Mouse (Mus musculus): Measurements from ENCODE around the gene Acsbg2. TPM values are rescaled to one million over a fixed set of nuclear protein-coding genes. Genes with fewer than 3 reads are reported as not detected.

The Acsbg2 gene
- total RNA-seq, 1 experiment from 2014 or later, result not detected

- no peak for ATAC-seq (replicated peaks in 1 of 2; ENCODE audit: insufficient read depth in 1 of 2, low FRiP score in 2 of 2, low TSS enrichment in 1 of 2, low read depth in 1 of 2, poor library complexity in 2 of 2, severe bottlenecking in 2 of 2)
Observed at GRCm38 (mm10) chr17:56836336-56836735, 37.9 kb downstream of the Acsbg2 start.

- no peak for ATAC-seq (replicated peaks in 1 of 2; ENCODE audit: insufficient read depth in 1 of 2, low FRiP score in 2 of 2, low TSS enrichment in 1 of 2, low read depth in 1 of 2, poor library complexity in 2 of 2, severe bottlenecking in 2 of 2)
Observed at GRCm38 (mm10) chr17:56833381-56833780, 40.9 kb downstream of the Acsbg2 start.

GRCm38 (mm10) chr17:56832918-56833317 lies 41.3 kb downstream of the Acsbg2 start:
- no peak for ATAC-seq (replicated peaks in 1 of 2; ENCODE audit: insufficient read depth in 1 of 2, low FRiP score in 2 of 2, low TSS enrichment in 1 of 2, low read depth in 1 of 2, poor library complexity in 2 of 2, severe bottlenecking in 2 of 2)

DNA sequence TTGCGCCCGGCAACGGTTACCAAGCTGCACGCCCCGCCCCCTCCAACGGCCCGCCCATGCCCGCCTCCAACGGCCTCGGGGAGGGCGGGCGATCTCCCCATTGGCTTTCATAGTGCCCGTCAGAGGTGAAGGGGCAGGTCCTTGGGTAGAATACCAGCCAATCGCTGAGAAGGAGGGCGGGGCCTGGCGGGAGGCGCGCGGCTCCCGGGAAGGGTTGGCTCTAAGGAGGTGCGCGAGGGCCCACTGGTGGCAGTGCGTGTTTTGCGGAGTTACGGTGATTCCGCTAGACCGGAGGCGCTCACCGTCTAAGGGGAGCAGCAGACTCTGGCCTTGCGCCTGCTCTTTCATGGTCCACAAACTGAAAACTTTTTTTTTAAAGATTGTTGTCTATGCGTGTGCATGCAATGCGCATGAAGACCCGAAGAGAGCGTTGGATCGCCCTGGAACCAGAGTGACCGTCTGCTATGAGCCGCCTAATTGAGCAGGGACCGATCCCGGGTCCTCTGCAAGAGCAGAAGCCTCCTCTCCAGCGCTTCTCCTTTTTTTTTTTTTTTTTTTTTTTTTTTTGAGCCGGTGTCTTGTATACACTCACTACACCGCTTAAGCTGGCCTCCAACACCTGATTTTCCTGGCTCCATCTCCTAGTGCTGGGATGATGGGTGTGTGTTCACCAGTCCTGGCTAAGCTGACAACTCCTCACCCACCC lies 43.0 kb downstream of the Acsbg2 start:
- peak; percentile 96 for ATAC-seq (replicated peaks in 1 of 2; ENCODE audit: insufficient read depth in 1 of 2, low FRiP score in 2 of 2, low TSS enrichment in 1 of 2, low read depth in 1 of 2, poor library complexity in 2 of 2, severe bottlenecking in 2 of 2)

DNA sequence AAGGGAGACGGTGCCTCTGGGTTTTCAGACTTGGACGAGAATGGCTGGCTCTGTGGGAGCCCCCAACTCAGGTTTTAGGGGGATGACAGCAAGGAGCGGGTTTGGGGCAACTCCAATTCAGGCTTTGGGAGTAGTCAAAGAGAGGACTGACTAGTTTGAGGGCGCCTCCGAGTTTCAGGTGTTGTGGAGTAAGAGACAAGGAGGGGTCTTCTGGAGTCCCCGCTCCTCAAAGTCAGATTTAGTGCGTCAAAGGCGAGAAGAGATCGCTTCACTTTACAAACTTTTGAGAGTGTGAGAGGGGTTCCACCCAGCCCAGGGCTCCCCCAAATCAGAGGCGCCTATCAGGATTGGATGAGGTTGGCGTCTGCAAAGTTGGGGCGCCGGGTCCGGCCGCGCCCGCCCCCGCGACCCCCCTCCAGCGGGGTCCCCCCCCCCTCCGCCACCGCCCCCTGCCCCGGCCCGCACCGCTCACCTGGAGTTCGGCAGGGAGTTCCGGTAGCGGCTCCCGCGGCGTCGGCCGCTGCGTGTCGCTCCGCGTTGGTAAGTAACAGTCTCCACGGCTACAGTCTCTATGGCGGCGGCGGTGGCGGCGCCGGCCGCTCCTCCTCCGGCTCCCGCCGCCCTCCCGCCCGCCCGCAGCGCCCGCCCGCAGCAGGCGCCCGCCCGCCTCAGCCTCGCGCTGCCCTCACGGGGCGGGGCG lies 43.7 kb downstream of the Acsbg2 start, which contains the start of gene Rfx2:
Gene Rfx2 (minus strand): TSS at position 603 of the 700 bp plus-strand sequence.
- peak in 1 of 2 experiments; percentile 11; a peak in 1 of 4 replicates for ATAC-seq (replicated peaks in 1 of 2; ENCODE audit: insufficient read depth in 1 of 2, low FRiP score in 2 of 2, low TSS enrichment in 1 of 2, low read depth in 1 of 2, poor library complexity in 2 of 2, severe bottlenecking in 2 of 2)

GRCm38 (mm10) chr17:56829795-56830194 lies 44.5 kb downstream of the Acsbg2 start:
- no peak for ATAC-seq (replicated peaks in 1 of 2; ENCODE audit: insufficient read depth in 1 of 2, low FRiP score in 2 of 2, low TSS enrichment in 1 of 2, low read depth in 1 of 2, poor library complexity in 2 of 2, severe bottlenecking in 2 of 2)

GRCm38 (mm10) chr17:56829171-56829570 lies 45.1 kb downstream of the Acsbg2 start:
- ATAC-seq (replicated peaks in 1 of 2; ENCODE audit: insufficient read depth in 1 of 2, low FRiP score in 2 of 2, low TSS enrichment in 1 of 2, low read depth in 1 of 2, poor library complexity in 2 of 2, severe bottlenecking in 2 of 2), result no peak

GRCm38 (mm10) chr17:56826718-56827117 lies 47.5 kb downstream of the Acsbg2 start:
- ATAC-seq (replicated peaks in 1 of 2; ENCODE audit: insufficient read depth in 1 of 2, low FRiP score in 2 of 2, low TSS enrichment in 1 of 2, low read depth in 1 of 2, poor library complexity in 2 of 2, severe bottlenecking in 2 of 2), result peak; percentile 4 to 26; a peak in 3 of 4 replicates

DNA sequence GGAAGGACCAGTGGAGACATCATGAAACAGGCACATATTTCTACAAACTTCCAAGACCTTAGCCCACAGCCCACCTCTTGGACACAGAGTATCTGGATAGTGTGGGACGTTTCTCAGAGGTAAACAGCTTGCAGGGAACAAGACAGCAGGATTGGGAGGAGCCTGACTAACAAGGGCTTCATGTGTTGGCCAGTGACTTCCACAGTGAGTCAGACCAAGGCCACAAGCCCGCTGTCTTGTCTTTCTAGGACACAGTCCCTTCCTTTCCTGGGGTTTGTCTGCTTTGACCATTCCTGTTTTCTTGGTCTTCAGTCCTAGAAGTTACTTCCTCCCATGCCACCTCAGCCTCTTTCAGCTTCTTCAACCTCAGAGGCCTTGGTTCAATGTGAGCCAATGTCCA lies 50.9 kb downstream of the Acsbg2 start:
- no peak for ATAC-seq (replicated peaks in 1 of 2; ENCODE audit: insufficient read depth in 1 of 2, low FRiP score in 2 of 2, low TSS enrichment in 1 of 2, low read depth in 1 of 2, poor library complexity in 2 of 2, severe bottlenecking in 2 of 2)

- no peak for ATAC-seq (replicated peaks in 1 of 2; ENCODE audit: insufficient read depth in 1 of 2, low FRiP score in 2 of 2, low TSS enrichment in 1 of 2, low read depth in 1 of 2, poor library complexity in 2 of 2, severe bottlenecking in 2 of 2)
Observed at GRCm38 (mm10) chr17:56822380-56822779, 51.9 kb downstream of the Acsbg2 start.

- ATAC-seq (replicated peaks in 1 of 2; ENCODE audit: insufficient read depth in 1 of 2, low FRiP score in 2 of 2, low TSS enrichment in 1 of 2, low read depth in 1 of 2, poor library complexity in 2 of 2, severe bottlenecking in 2 of 2), result peak; percentile 97
Observed at GRCm38 (mm10) chr17:56819694-56820111, 54.5 kb downstream of the Acsbg2 start.

DNA sequence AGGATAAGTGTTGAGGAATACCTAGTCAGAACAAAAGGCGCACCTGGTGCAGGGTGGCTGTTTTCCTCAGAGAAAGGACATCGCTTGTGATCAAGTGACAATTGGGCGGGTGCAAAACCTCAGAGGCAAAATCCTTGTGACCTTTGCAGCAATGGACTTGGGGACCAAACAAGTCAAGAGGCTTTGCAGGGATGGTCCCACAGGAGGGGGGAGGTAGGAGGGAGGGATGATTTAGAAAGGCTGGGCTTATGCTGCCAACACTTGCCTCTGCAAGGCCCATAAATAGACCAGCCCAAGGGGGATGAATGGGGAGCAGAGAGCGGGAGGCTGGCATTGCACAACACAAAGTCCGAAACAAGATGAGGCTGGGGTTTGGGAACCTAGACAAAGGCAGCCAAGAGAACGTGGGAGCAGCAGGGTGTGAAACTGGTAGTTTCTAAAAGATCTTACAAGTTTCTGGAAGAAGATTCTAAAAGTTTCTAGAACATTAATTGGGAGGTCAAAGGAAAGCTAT lies 55.2 kb downstream of the Acsbg2 start:
- ATAC-seq (replicated peaks in 1 of 2; ENCODE audit: insufficient read depth in 1 of 2, low FRiP score in 2 of 2, low TSS enrichment in 1 of 2, low read depth in 1 of 2, poor library complexity in 2 of 2, severe bottlenecking in 2 of 2), result no peak

DNA sequence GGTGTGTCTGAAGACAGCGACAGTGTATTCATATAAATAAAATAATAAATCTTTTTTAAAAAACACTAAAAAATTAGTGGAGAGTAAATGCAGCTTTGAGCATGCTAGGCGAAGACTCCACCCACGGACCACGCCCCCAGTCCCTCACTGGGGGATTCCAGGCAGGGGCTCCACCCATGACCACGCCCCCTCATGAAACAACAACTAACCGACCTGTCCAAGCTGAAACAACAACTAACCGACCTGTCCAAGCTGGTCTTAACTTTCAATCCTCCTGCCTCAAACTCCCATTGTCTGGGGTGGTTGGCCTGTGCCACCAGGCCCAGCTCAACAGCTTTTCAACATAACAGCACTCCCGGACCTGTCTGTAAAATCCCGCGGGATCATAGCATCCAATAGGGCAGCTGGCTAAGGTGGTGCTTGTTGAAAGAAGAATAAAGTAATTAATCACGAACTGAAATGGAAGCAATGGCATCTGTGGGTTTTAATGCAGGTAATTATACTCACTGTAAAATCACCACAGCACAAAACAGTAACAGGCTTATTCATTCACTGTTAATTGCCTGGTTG lies 56.1 kb downstream of the Acsbg2 start:
- no peak for ATAC-seq (replicated peaks in 1 of 2; ENCODE audit: insufficient read depth in 1 of 2, low FRiP score in 2 of 2, low TSS enrichment in 1 of 2, low read depth in 1 of 2, poor library complexity in 2 of 2, severe bottlenecking in 2 of 2)

DNA sequence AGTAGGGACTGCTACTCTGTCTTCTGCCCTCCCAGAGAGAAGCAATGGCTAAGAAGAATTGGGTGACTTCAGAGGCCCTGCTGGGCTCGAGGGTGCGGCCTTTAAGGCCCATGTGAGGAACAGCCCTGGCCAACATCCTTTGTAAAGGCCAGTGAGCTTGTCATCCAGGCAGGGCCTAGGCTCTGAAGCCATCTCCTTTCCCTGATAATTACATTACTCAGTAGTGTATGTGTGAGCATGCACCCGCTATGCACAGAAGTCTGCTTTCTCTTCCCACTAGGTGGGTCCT lies 59.2 kb downstream of the Acsbg2 start:
- no peak for ATAC-seq (replicated peaks in 1 of 2; ENCODE audit: insufficient read depth in 1 of 2, low FRiP score in 2 of 2, low TSS enrichment in 1 of 2, low read depth in 1 of 2, poor library complexity in 2 of 2, severe bottlenecking in 2 of 2)

DNA sequence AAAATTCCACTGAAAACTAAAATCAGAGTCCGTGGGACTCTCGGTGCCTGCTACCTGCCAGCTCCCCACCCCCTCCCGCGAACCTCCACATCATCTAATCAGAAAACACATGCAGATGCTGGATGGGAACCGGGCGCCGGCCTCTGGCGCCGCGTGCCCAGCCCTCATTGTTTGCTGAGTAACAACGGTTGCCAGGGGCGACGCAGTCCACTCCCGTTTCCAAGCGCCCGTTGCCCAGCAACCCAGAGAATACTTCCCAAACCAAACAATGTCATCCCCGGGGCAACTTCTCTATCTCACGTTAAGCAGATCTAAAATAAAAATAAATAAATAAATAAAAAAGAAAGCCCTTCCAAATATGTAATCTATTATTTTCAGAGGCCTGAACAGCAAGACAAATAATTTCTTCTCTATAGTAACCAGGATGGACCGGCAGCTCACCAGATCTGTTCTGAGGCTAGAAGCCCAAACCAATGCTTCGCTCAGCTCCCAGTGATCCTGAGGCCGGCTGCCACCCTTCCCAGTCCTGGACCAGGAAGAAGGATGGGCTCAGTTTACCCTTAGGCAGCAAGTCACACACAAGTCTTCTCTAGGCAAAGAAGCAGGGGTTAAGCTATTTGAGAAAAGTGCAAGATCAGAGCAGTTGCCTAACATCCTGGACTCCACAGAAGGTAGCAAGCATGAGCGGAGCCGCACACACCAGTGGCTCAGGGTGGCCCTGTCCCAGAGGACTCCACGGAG lies 59.8 kb downstream of the Acsbg2 start:
- ATAC-seq (replicated peaks in 1 of 2; ENCODE audit: insufficient read depth in 1 of 2, low FRiP score in 2 of 2, low TSS enrichment in 1 of 2, low read depth in 1 of 2, poor library complexity in 2 of 2, severe bottlenecking in 2 of 2), result peak; percentile 59 to 79

- ATAC-seq (replicated peaks in 1 of 2; ENCODE audit: insufficient read depth in 1 of 2, low FRiP score in 2 of 2, low TSS enrichment in 1 of 2, low read depth in 1 of 2, poor library complexity in 2 of 2, severe bottlenecking in 2 of 2), result peak; percentile 63 to 65
Observed at GRCm38 (mm10) chr17:56810245-56810644, 64.0 kb downstream of the Acsbg2 start.

DNA sequence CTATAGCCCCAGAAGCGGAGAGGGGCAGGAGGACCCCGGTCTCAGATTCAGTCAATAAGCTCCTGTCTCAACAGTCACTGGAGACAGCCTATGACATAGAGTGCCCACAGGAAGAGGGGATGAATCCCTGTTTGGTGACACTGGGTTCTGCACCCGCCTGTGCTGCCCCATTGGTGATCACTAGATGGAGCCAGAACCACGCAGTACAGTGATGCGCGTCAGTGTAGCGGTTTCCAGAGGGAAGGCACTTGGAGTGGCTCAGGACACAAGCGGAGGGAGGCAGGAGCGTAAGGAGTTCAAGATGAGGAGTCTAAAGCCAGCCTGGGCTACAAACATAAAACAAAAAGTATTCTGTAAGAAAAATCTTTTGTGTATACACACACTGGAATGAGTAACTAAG lies 65.7 kb downstream of the Acsbg2 start:
- ATAC-seq (replicated peaks in 1 of 2; ENCODE audit: insufficient read depth in 1 of 2, low FRiP score in 2 of 2, low TSS enrichment in 1 of 2, low read depth in 1 of 2, poor library complexity in 2 of 2, severe bottlenecking in 2 of 2), result peak; percentile 72 to 78

- no peak for ATAC-seq (replicated peaks in 1 of 2; ENCODE audit: insufficient read depth in 1 of 2, low FRiP score in 2 of 2, low TSS enrichment in 1 of 2, low read depth in 1 of 2, poor library complexity in 2 of 2, severe bottlenecking in 2 of 2)
Observed at GRCm38 (mm10) chr17:56805784-56806183, 68.5 kb downstream of the Acsbg2 start.

All from hematopoietic stem cell, adult 5-6 weeks (primary cell).